Mouse (Mus musculus) spleen, adult 12 weeks (tissue): Measurements from ENCODE around the gene Bmp2k.

Experiments used
- DNase-seq: peaks from one replicate; pipeline ENCODE4 v3.0.0; 2022; ENCODE audit warnings: low spot score

Gene Bmp2k

GRCm38 (mm10) chr5:96972474-96973130 lies 24.9 kb upstream of the Bmp2k start:
- DNase-seq = no peak

DNA sequence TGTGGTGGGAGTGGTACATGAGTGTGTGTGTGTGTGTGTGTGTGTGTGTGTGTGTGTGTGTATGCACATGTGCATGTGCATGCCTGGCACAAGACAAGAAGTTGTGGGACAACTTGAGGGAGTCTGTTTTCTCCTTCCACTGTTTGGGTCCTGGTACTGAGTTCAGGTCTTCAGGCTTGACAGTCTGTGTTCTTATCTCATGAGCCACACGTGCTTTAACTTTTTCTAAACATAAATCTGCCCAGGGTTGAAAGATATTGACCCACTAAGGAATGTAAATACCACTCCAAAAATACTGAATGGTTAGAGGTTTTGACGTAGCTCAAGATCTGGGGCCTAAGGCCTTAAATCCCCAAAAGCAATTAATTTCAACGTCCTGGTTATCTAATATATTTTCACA lies 23.8 kb upstream of the Bmp2k start:
- DNase-seq = no peak

- no peak for DNase-seq
Observed at GRCm38 (mm10) chr5:96974661-96975060, 22.8 kb upstream of the Bmp2k start.

DNA sequence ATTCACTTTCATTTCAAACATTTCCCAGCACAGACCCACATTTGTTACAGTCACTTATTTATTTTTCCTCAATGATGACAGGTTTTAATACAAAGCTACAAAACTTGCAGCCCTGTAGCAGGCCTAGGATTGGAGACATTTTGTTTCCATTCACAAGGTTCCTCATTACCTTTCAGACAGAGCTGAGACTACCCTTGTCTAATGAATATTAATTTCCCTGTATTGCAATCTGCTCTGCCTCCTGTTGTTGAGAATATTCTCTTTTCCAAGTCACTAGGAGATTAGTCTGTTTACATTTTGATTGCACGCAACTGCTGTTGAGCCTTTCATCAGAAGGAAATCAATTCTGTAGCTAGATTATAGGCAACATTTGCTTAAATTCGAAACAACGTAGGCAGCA lies 22.4 kb upstream of the Bmp2k start:
- no peak for DNase-seq

GRCm38 (mm10) chr5:96976150-96976549 lies 21.3 kb upstream of the Bmp2k start:
- DNase-seq = no peak

- no peak for DNase-seq
Observed at GRCm38 (mm10) chr5:96979296-96980007, 18.0 kb upstream of the Bmp2k start.

GRCm38 (mm10) chr5:96980008-96980634 lies 17.4 kb upstream of the Bmp2k start:
- peak; percentile 35 for DNase-seq

- no peak for DNase-seq
Observed at GRCm38 (mm10) chr5:96981987-96982386, 15.5 kb upstream of the Bmp2k start.

- no peak for DNase-seq
Observed at GRCm38 (mm10) chr5:96983142-96983541, 14.3 kb upstream of the Bmp2k start.

GRCm38 (mm10) chr5:96986850-96987249 lies 10.6 kb upstream of the Bmp2k start:
- no peak for DNase-seq

DNA sequence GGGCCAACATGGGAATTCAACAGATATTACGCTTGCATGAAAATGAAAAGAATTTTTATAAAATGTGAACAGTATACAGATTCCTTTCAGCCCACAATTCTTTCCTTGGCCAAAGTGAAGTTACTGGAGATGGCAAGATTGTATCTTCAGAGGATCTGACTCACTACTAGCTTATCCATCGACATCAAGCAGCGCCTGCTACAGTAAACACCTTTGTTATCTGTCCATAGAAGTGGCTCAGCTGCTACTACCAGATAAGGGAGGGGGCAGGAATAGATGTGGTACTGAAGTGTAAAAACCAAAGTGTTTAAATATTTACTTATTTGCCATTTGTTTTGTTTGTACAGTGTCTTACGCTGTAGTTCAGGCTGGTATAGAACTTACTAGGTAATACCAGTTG lies 8.6 kb upstream of the Bmp2k start:
- DNase-seq = no peak

GRCm38 (mm10) chr5:96991156-96991555 lies 6.3 kb upstream of the Bmp2k start:
- no peak for DNase-seq

- no peak for DNase-seq
Observed at GRCm38 (mm10) chr5:96992651-96993050, 4.8 kb upstream of the Bmp2k start.

DNA sequence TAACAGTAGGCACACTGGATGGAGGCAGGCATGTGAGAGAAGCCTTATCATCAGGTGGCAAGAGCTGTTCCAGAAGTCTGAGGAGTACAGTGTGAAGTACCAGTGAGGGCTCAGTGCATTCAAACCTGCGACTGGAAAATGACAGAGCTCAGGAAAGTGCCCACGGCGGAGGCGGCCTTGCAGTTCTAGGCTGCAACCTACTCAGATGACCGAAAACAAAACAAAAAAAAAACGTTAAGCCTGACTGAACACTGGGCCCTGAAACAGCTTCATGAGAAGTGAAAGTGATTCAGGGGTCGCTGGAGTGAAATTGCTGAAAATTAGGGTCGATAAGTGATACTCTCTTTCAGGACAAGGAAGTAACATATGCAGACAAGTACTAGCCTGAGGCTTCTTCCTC lies 4.4 kb upstream of the Bmp2k start:
- no peak for DNase-seq

- DNase-seq = no peak
Observed at GRCm38 (mm10) chr5:96995791-96996190, 1.7 kb upstream of the Bmp2k start.

- no peak for DNase-seq
Observed at GRCm38 (mm10) chr5:96996401-96997309, 834 bp upstream of the Bmp2k start.

GRCm38 (mm10) chr5:96997802-96998565 lies 495 bp downstream of the Bmp2k start:
- DNase-seq = no peak

DNA sequence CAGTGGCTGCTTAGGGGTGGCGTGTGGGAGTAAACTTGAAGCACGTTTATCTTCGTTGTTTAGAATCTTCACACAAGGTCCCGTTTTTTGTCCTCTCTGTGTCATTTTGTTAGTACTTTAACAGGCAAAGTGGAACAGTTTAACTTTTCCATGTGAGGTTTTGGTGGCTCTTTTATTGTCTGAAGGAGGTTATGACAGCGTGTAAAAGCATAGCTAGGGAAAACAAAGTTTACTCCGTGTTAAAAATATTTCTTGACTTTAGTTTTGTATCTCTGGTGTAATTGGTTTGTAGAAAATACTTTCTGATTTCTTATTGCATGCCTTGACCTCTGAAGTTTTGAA lies 1.0 kb downstream of the Bmp2k start:
- no peak for DNase-seq

GRCm38 (mm10) chr5:96999601-97000000 lies 2.1 kb downstream of the Bmp2k start:
- no peak for DNase-seq

- no peak for DNase-seq
Observed at GRCm38 (mm10) chr5:97000524-97000923, 3.0 kb downstream of the Bmp2k start.

DNA sequence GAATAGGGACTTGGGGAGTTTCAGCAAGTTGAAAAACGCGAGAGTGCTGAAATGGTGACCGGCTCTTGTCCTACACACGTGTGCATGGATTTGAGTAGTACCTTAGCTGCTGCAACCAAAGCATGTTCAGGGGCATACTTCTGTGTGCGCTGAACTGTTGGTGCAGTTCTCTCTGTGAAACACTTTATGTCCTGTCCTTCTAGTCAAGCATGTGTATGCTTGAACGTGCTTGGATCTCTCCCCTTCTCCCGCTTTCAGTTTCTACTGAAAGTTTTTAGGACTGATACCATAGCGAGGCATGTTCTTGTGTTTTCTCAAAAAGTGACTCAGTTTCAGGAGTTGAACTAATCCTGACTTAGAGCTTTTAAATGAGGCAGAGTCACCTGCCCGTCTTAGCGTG lies 3.7 kb downstream of the Bmp2k start:
- DNase-seq = no peak

GRCm38 (mm10) chr5:97001571-97001970 lies 4.1 kb downstream of the Bmp2k start:
- DNase-seq = peak; percentile 0
